Mouse (Mus musculus) forebrain, postnatal 0 days (tissue): ENCODE measurements at regions not wholly inside any gene's neighbourhood (a gene's known extent, or its start where the extent isn't known, plus 50 kb on each side); places are given as distances from the start of the nearest gene placed in this dataset.
A peak's percentile ranks its signal among the peaks of the same experiment; 100 is the strongest.

Experiments used
- ATAC-seq: fragments of 200-750 bp; cut with Nextera tagmentation; 2 replicates; pipeline ENCODE4 v1.8.0; 2017; ENCODE audit warnings: mild to moderate bottlenecking, moderate library complexity
- DNase-seq: peaks from one replicate; pipeline ENCODE4 v3.0.0-alpha.2; 2015
- H3K27ac ChIP-seq: fragments of 300-500 bp; sonication (generic); 2 replicates; pipeline ENCODE4 v1.5.1; 2014; ENCODE audit warnings: low read depth, mild to moderate bottlenecking, antibody characterized with exemption, low read length, moderate library complexity, mixed read lengths
- H3K27me3 ChIP-seq: fragments of 300-500 bp; sonication (generic); 2 replicates; pipeline ENCODE4 v1.6.1; 2014; ENCODE audit warnings: mild to moderate bottlenecking, low read length, mixed read lengths; ENCODE audit not compliant: insufficient read depth
- H3K36me3 ChIP-seq: fragments of 300-500 bp; sonication (generic); 2 replicates; pipeline ENCODE4 v1.6.1; 2014; ENCODE audit warnings: mild to moderate bottlenecking, moderate library complexity; ENCODE audit not compliant: insufficient read depth
- H3K4me1 ChIP-seq: fragments of 300-500 bp; sonication (generic); 2 replicates; pipeline ENCODE4 v1.6.1; 2014; ENCODE audit warnings: antibody characterized with exemption; ENCODE audit not compliant: insufficient read depth
- H3K4me2 ChIP-seq: fragments of 300-500 bp; sonication (generic); 2 replicates; pipeline ENCODE4 v1.6.1; 2014; ENCODE audit warnings: low read depth, mild to moderate bottlenecking, moderate library complexity
- H3K4me3 ChIP-seq: fragments of 300-500 bp; sonication (generic); 2 replicates; pipeline ENCODE4 v1.5.1; 2014; ENCODE audit warnings: low read depth, low read length, mixed read lengths
- H3K9ac ChIP-seq: fragments of 300-500 bp; sonication (generic); 2 replicates; pipeline ENCODE4 v1.6.1; 2014; ENCODE audit warnings: mild to moderate bottlenecking
- H3K9me3 ChIP-seq: fragments of 300-500 bp; sonication (generic); 2 replicates; pipeline ENCODE4 v1.6.1; 2016; ENCODE audit warnings: low read length
- CTCF ChIP-seq: sonication (generic); IDR thresholded peaks from 2 replicates; pipeline ENCODE4 v1.5.1; 2016; ENCODE audit warnings: antibody characterized with exemption, control low read depth, low read depth
- WGBS: fragments of 180-500 bp; shearing (Covaris S2); extraction: QIAGEN DNeasy Blood & Tissue Kit; methylation state at CpG from one replicate; pipeline ENCODE4 v1.1.7; 2014; 5-methylcytosine and 5-hydroxymethylcytosine counted together

- no peak overlapping the region for H3K27ac ChIP-seq
- no peak for ATAC-seq
- no peak overlapping the region for H3K4me2 ChIP-seq
- no peaks in the 10 kb centered on the region for H3K9me3 ChIP-seq
- WGBS: 92% methylated on average over 3 of the region's 3 CpGs
- no peak for TF ChIP-seq CTCF
- H3K36me3 ChIP-seq: no peaks in the 10 kb centered on the region
- no peak overlapping the region for H3K9ac ChIP-seq
- no peak overlapping the region for H3K4me3 ChIP-seq
- H3K27me3 ChIP-seq: no peaks in the 10 kb centered on the region
- H3K4me1 ChIP-seq: no peaks in the 10 kb centered on the region
- no peak for DNase-seq
Observed at GRCm38 (mm10) chr2:178771881-178772280, 341.6 kb downstream of the Cdh26 start.

GRCm38 (mm10) chr2:178784822-178785589 lies 354.7 kb downstream of the Cdh26 start:
- Histone ChIP-seq H3K4me3 (no peak overlapping the region), H3K9ac (no peak overlapping the region), H3K27me3 (no peaks in the 10 kb centered on the region), H3K4me1 (peaks cover 6% of the 10 kb centered on the region; the same call in 1 of the 2 replicates), H3K4me2 (0 out of 2 replicates have a peak overlapping the region, but pooled peaks have one; percentile 6), H3K27ac (no peak overlapping the region), H3K9me3 (no peaks in the 10 kb centered on the region), H3K36me3 (no peaks in the 10 kb centered on the region)
- no peak for TF ChIP-seq CTCF
- DNase-seq (peak; percentile 50), ATAC-seq (peak; percentile 73)
- WGBS: 24% methylated on average over 25 of the region's 25 CpGs

GRCm38 (mm10) chr2:178785843-178786242 lies 355.5 kb downstream of the Cdh26 start:
- H3K27me3 ChIP-seq: no peaks in the 10 kb centered on the region
- WGBS: 39% methylated on average over 6 of the region's 6 CpGs

GRCm38 (mm10) chr2:178795841-178796240 lies 365.5 kb downstream of the Cdh26 start:
- WGBS: 71% methylated on average over 3 of the region's 3 CpGs
- Histone ChIP-seq H3K9ac (no peak overlapping the region), H3K4me2 (no peak overlapping the region), H3K27ac (no peak overlapping the region), H3K36me3 (no peaks in the 10 kb centered on the region), H3K9me3 (no peaks in the 10 kb centered on the region), H3K4me3 (no peak overlapping the region), H3K27me3 (no peaks in the 10 kb centered on the region), H3K4me1 (no peaks in the 10 kb centered on the region)
- DNase-seq: no peak
- ATAC-seq: no peak
- TF ChIP-seq CTCF: no peak

More at GRCm38 (mm10) chr2:178785843-178786242, 355.5 kb downstream of the Cdh26 start:
- Histone ChIP-seq H3K9me3 (no peaks in the 10 kb centered on the region), H3K4me1 (peaks cover 6% of the 10 kb centered on the region; the same call in 1 of the 2 replicates), H3K27ac (no peak overlapping the region), H3K9ac (no peak overlapping the region), H3K4me3 (no peak overlapping the region), H3K4me2 (no peak overlapping the region), H3K36me3 (no peaks in the 10 kb centered on the region)
- ATAC-seq: no peak
- DNase-seq: no peak
- TF ChIP-seq CTCF: no peak

GRCm38 (mm10) chr2:178801464-178801863 lies 371.1 kb downstream of the Cdh26 start:
- H3K9me3 ChIP-seq: no peaks in the 10 kb centered on the region
- no peak for ATAC-seq
- no peak overlapping the region for H3K9ac ChIP-seq
- no peak overlapping the region for H3K27ac ChIP-seq
- H3K27me3 ChIP-seq: no peaks in the 10 kb centered on the region
- WGBS: 76% methylated on average over 12 of the region's 12 CpGs
- no peak for DNase-seq
- H3K4me3 ChIP-seq: no peak overlapping the region
- no peaks in the 10 kb centered on the region for H3K36me3 ChIP-seq
- TF ChIP-seq CTCF: no peak
- no peak overlapping the region for H3K4me2 ChIP-seq
- 0 out of 2 replicates have a peak, but pooled peaks cover 4% of the 10 kb centered on the region for H3K4me1 ChIP-seq

DNA sequence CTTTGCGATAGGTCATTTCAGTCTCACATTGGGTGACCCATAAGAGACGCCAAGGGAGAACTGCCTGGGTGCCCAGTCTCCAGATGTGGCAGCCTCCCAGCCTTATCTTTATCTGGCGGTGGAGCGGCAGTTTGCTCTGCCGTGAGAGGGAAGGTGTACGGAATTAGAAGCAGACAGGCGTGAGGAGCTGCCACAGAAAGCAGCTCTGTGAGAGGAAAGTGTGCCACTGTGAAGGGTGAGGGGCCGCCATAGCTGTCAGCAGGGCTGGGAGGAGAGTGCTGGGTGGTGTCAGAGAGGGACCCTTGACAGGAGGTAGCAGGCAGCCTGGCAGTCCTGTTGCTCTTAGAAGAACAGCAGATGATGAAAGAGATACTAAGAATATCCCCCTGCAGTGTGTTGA lies 375.0 kb downstream of the Cdh26 start:
- Histone ChIP-seq H3K36me3 (no peaks in the 10 kb centered on the region), H3K4me2 (no peak overlapping the region), H3K27me3 (no peaks in the 10 kb centered on the region), H3K9me3 (no peaks in the 10 kb centered on the region), H3K4me3 (no peak overlapping the region), H3K27ac (no peak overlapping the region), H3K9ac (no peak overlapping the region), H3K4me1 (0 out of 2 replicates have a peak, but pooled peaks cover 4% of the 10 kb centered on the region)
- ATAC-seq (no peak), DNase-seq (no peak)
- TF ChIP-seq CTCF: no peak
- 60% methylated on average over 8 of the region's 8 CpGs for WGBS

DNA sequence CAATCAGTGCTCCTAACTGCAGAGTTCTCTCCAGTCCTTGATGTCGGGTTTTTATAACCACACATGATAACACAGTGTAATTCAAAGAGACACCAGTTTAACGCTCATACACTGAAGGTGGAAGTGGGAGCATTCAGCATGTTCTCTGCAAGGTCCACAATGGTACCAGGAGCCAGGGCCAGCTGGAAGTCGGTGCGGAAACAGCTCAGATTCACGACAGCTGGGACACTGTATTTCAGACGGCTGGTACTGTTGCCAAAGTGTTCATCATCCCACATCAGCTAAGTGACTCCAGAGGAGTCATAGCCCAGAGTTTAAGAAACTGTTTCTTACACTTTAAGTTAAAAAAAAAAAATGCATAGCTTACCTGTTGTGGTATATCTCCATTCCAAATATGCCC lies 391.2 kb downstream of the Cdh26 start:
- DNase-seq (no peak), ATAC-seq (no peak)
- TF ChIP-seq CTCF: no peak
- Histone ChIP-seq H3K27ac (no peak overlapping the region), H3K9ac (no peak overlapping the region), H3K27me3 (no peaks in the 10 kb centered on the region), H3K36me3 (no peaks in the 10 kb centered on the region), H3K9me3 (no peaks in the 10 kb centered on the region), H3K4me2 (no peak overlapping the region), H3K4me1 (peaks cover 2% of the 10 kb centered on the region; the same call in 1 of the 2 replicates), H3K4me3 (no peak overlapping the region)
- WGBS: 76% methylated on average over 6 of the region's 6 CpGs
